Mouse (Mus musculus): ENCODE measurements at regions not wholly inside any gene's neighbourhood (a gene's known extent, or its start where the extent isn't known, plus 50 kb on each side); places are given as distances from the start of the nearest gene placed in this dataset.
A peak's percentile ranks its signal among the peaks of the same experiment; 100 is the strongest.

DNA sequence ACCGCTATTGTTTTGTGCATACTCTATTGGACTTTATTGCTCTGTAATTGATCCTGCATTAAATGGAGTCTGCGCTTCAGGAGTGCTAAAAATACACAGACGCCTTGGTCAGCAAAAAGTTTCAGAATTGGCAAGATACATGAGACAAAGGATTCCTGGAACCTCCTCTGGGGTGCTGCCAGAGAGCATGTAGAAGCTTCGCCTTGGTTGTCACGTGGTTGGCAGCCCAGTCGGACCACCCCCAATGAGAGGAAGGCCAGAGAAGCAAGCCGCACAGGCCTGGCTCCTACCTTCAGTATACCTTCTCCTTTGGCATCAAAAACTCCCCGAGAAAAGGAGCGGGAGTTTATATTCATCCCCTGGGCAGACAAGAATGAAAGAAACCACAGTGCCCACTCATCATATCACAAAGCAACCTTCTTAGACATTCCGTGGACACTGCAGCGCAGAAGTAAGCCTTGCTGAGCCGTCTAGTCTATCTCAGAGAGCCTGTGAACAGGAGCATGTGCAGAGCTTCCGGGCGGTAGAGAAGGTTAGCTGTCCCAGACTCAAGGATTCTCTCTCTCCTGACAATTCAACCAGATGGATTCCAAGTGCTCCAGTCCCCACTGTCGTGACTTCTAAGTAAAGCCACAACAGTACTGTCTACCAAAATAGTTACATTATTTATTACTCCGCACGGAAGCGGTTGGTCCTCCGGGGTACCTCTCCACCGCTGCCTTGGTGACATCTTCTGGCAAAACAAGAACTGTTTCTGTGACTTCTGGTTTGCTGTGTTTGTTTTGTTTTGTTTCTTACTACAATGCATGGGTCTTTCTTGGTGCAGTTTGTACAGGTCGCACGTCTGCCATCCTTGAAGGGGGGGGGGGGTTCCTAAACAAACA is 85.6 kb upstream of the Myo10 start:
- no peak for DNase-seq

DNA sequence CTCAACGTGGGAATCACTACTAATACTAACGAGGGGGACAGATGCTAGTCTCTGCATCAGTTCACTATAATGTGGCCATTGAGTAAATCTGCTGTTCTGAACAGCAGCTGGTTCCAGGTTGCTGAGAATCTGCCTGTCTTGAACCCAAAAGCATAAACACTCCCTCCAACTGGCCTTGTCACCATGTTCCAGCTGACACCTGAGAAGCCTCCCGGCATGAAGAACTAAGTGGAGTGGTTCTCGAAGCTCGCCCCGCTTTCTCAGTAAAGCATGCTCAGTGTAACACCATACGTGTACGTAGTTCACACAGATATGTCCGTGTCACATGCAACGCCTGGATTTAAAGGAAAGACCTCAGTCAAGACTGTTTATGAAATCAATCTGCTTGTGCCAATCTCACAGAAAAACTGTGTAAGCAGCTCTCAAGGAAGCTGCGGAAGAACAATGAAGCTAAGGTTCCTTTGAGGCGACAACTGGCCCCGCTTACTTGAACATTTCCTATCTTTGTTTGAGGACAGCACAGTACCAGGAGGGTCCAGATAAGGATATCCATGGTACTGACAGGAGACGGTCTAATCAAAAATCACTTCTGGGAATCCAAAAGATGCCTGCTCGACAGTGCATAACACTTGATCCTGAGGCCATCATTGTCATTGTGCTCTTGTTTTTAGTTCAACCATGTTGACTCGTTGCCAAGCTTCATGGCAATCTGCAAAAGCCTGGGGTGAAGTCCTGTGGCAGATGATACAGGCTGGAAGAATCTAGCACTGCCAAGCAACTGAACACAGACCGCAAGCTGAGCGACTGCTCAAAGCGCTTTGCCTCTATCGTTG is 82.8 kb upstream of the Myo10 start:
- peak; percentile 33 to 35 for DNase-seq

DNA sequence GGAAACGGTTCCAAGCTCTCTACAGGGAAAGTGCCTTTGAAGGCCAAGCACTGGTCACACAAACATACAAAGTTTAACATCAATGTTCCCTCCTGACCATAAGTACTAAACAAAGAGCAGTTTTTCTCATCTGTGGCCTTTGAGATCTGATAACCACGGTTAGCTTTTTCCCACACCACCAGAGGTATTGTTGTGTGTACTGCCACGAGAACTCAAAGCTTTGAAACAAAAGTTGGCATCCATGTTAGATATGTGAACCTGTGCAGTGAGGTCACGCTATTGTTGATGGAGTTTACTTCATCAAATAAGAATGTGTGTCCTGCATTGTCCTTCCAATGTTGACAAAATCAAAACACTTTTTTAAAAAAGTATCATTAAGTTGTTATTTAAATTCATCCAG is 79.9 kb upstream of the Myo10 start:
- no peak for DNase-seq

DNA sequence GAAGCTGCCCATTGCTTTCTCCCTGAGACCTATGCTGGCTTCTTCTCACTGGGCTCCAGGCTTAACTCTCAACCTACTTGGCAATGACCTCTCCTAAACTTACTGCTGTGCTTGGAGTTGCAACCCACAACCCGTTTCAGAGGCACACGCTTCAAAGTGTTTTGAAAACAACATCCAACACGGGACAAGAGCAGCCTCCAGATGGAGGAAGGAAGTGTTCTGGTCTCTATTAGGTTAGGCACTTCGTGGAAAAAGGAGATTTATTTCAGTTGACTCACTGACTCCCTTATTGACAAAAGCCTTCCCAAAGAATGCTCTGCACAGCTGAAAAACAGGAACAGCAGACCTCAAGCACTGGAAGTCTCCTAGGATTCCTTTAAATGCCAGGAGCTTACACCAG is 76.1 kb upstream of the Myo10 start:
- no peak for DNase-seq

DNA sequence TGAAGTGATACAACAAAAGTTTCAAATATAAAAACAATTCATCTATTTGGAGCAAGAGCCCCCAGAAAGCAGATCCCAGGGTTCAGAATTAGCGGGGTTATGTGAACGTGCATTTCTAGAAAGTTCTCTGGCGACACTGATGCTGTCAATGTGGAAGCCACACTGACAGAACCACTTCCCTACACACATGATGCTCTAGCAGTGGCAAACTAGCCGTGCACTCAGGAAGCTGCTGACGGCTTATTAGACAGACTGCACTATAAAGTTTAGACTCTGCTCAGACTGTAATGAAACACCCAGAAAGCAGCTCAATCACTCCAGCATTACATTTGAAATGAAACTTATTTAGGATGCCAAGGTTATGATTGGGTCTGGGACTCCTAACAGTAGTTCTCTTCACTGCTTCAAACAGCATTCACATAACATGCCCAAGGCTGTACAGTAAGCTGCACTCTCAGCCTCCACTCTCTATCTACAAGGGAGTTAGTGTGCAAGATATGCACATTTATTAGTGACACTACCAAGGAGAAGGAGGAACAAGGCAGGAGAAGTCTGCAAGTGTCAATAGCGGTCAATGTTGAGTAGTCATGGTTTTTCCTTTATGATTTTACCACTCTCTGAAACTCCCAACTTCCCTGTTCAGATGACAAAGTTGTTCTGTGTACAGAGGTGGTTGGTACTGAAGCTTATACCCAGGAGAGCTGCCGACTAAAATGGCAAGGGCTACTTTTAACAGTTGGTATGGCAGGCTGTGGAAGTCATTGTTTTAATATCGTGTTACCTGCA is 71.9 kb upstream of the Myo10 start:
- DNase-seq: no peak

DNA sequence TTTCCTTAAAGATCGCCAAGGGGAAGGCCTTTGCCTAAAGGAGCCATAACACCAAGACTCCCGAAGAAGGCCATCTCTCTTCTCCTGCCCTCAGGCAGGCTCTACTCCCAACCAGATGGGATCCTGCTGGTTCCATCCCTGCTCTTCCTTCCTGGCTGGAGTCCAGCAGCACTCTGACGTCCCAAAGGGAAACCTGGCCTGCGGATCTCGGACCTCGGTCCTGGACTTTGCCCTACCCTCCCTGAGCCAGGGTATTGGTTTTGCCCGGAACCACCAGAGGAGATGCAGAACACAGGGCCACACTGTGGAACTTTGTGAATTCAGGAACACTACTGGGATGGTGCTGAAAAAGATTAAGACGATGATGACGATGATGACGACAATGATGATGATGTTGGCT is 67.4 kb upstream of the Myo10 start:
- no peak for DNase-seq

DNA sequence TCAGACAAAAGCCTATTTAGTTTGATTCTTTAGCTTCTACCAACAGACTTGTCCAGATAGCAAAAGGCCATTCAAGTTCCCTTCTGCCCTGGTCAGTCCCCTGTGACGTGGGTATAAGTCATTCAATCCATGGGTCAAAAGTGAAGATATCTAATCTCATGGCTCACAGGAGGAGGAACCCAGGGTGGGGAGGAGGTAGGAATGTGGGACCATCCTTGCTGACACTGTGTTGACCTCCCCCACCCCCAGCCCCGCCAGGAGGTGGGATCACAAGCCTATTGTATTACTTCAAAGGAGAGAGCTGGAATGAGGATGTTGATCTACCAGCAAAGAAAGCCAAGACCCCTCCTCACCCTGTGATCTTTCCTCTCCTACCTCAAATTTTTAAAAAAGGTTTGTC is 66.5 kb upstream of the Myo10 start:
- no peak for DNase-seq

DNA sequence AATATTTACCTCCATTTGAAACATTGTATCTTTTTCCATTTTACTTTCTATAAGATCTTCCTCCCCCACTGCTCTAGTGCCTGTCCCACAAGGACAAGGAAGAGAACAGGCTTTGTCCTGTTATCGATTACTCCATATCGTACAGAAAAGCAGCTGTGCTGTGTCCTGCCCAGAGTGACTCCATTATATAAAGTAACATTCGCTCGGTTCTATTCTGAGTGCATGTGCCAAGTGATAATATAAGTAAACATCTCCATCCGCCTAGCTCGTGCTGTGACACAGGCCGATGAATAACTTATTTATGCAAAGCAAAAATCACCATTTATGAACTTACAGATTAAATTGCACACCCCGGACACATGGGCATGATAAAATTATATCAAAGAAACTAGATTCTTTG is 64.8 kb upstream of the Myo10 start:
- no peak for DNase-seq

DNA sequence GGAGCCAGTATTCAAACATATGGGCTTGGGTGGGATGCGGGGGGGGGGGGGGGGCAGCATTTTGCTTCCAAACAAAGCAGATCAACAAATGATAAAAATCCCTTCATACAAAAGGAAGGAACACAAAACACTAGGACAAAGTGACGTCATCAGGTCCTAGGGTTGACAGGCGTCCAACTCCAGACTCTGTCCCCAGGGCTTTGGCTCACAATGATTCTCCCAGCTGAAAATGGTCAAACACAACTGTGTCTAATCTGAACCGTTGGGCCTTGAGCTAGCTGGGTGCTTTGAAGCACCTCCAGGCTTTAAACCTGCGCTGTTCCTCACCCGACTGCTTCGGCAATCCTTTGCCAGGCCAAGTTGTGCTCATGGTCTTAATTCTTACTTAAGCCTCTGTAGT is 64.1 kb upstream of the Myo10 start:
- no peak for DNase-seq

DNA sequence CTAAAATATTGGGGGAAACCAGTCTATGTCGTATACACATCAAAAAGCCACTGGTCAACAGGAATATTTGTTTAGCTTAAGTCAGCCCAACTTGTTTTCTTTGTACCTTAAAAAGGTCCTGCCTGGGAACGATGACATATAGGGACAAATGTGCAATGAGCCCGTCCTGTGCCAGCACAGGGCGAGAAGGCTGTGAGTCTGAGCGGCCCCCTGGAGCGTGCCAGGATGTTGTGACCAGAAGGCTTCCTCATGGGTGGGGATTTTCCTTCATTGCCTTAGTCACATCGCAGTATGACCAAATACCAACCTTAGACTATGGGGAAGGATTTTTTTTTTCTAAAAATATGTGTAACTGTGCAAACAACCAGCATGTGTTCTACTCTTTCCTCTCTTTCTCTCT is 58.7 kb upstream of the Myo10 start:
- peak; percentile 20 to 23 for DNase-seq

DNA sequence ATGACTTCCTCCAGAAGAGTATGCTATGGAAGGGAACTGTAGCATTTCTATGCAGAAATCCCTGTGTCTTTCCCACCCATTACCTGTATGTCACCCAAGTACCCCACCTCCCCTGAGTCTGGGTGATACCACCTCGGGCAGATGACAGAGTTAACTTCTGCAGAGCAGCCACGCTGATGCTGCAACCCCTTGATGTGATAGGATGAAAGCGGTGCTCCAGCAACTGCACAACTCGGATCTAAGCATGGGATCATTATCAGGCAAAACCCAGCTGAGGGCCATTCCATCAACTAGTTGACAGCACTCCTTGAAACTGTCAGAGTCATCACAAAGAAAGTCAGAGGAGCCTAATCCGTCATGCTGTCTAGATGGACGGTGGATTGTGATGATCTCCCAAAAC is 49.8 kb upstream of the Myo10 start:
- no peak for DNase-seq
